Mouse (Mus musculus) brain, embryonic 14.5 days (tissue): Measurements from ENCODE around the gene Fasn.

Experiments used
- CTCF ChIP-seq: fragments of 200-500 bp; IDR thresholded peaks from 2 replicates; pipeline ENCODE4 v1.5.1; 2012; ENCODE audit warnings: inconsistent platforms, mild to moderate bottlenecking, moderate library complexity, borderline replicate concordance; ENCODE audit not compliant: insufficient read depth, insufficient read length; ENCODE audit errors: extremely low read depth
- POLR2A ChIP-seq: fragments of 200-500 bp; IDR thresholded peaks from 2 replicates; pipeline ENCODE4 v1.6.1; 2012; ENCODE audit warnings: mild to moderate bottlenecking, inconsistent platforms, borderline replicate concordance; ENCODE audit not compliant: poor library complexity, insufficient read depth, insufficient read length, severe bottlenecking; ENCODE audit errors: extremely low read depth

GRCm38 (mm10) chr11:120799316-120799890 is 24.9 kb downstream of the Fasn start:
- no peak for TF ChIP-seq POLR2A
- TF ChIP-seq CTCF = no peak
